Mouse (Mus musculus): ENCODE measurements around the gene Hormad1.
A peak's percentile ranks its signal among the peaks of the same experiment; 100 is the strongest.
"Not testable (repeated sequence)": the region's sequence is repeated elsewhere in the genome, so short reads cannot be mapped to it uniquely, and the experiment has no call there.

The Hormad1 gene

DNA sequence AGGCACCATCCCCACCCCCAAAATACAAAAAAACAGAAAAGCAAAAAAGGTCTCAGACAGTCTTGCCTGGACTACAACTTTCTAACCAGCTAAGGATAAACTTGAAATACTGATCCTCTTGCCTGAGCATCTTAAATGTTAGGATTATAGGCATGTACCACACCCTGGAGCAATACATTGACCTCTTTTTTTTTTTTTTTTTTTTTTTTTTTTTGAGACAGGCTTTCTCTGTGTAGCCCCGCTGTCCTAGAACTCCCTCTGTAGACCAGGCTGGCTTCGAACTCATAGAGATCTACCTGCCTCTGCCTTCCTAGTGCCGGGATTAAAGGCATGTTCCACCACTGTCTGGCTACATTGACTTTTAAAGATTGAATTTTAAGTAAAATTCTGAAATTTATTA, 1.3 kb downstream of the Hormad1 start:
- no peak for DNase-seq (ENCODE audit: low read depth, low spot score)

DNA sequence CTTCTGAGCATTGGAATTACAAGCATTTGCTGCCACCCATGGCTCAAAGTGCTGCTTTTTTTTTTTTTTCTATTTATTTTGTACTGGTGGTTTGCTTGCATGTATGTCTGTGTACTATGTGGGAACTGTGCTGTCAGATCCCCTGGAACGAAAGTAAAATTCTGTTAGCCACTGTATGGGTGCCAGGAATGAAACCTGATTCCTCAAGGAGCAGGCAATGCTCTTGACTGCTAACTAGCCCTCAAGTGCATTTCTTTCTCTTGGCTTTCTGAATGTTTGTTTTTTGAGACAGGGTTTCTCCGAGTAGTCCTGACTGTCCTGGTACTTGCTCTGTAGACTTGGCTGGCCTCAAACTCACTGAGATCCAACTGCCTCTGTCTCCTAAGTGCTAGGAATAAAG, 2.3 kb downstream of the Hormad1 start:
- no peak for DNase-seq (ENCODE audit: low read depth, low spot score)

DNA sequence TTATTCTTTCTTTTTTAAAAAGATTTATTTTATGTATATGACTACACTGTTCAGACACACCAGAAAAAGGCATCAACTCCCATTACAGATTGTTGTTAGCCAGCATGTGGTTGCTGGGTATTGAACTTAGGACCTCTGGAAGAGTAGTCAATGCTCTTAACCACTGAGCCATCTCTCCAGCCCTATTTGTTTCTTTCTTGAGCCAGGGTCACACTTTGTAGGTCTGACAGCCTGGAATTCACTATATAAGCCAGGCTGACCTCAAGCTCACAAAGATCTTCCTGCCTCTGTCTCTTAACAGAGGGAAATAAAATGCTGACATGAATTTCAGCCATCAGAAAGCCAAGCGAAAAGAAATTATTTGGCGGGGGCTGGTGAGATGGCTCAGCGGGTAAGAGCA, 10.1 kb downstream of the Hormad1 start:
- DNase-seq (ENCODE audit: low read depth, low spot score), result no peak

DNA sequence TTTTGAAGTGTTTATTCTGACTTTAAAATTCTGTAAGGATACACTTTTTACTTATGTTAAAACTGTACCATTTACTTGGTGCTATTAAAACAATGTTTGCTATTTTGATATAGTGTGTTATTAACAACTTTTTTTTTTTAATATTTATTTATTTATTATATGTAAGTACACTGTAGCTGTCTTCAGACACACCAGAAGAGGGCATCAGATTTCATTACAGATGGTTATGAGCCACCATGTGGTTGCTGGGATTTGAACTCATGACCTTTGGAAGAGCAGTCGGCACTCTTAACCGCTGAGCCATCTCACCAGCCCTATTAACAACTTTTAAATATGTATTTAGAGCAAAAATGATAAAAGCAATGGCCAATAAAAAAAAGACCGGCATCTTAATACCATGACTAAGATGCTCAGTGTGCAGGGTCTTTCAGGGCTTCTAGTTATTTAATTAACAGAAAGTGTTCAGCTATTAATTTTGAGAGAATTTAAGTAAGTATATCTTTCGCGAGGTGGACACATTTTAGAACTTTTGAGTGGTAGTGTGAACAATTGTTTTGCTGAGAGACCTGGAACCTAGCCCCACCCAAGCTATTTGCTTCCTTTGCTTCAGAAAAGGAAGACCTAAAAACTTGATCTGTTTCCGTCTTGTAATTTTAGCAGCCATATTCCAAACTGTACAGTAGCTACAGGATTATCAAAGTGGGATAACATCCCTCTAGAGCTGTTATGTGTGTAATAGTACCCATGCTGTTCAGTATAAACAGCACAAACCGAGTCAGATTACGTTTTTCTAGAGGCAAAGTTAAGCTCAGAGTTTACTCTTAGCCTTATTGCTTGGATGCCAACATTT, 28.5 kb downstream of the Hormad1 start:
- no peak for DNase-seq (ENCODE audit: low read depth, low spot score)

DNA sequence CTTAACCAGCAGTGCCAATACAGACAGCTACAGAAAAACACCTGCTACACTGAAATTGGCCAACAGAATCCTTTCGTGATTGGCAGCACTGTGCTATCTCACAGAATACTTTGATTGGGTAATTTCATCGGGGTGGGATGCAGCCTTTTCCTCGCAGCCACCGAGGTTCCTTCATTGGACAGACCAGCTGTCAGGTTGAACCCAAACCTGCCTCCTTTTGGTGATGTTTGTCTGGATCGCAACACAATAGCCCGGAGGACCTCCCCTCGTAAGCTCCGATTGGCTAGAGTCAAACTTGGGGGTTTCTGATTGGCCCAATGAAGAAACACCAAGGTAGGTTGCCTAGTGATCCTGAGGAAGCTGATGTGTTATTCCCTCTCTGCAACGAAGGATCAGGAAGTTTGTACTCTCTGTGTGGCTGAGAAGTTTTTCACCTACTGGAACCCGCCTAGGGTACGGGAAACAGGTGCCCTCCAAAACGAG, 29.2 kb downstream of the Hormad1 start, which contains the start of gene Golph3l:
Gene Golph3l (plus strand): TSS at position 331 of the 483 bp plus-strand sequence.
- DNase-seq (ENCODE audit: low read depth, low spot score), result peak; percentile 96

DNA sequence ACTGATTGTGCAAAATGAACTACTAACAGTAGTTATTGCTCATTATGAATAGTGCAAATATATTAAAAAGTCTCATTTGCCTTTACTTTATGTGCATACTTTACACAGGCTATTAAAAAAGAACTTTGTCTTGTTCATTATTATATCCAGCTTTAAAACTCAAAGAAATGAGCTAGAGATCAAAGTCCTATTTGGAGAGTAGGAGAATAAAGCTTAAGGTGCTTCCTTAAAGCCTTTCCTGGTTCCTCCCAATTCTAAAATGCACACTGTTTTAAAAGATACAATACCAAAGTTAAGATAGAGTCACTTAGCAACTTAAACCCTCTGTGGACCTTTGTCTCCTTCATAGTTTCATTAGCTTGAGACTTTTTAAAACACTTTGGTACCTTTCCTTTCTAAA, 39.3 kb downstream of the Hormad1 start:
- no peak for DNase-seq (ENCODE audit: low read depth, low spot score)

DNA sequence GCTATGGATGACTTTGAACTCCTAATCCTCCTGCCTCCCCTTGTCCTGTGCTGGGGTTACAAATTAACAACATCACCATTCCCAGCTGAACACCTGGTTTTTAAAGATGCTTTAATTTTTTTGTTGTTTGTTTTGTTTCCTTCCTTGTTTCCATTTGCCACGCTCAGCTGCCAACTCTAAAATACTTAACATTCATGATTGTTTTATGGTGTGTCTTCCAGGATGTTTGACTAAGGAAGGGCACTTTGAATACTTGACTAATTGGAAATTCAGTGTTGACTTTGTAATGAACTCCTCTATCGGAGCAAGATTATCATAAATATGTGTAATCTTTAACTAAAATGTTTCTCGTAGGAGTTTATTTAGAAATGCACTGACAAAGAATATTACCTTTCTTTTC, 41.8 kb downstream of the Hormad1 start:
- no peak for DNase-seq (ENCODE audit: low read depth, low spot score)

DNA sequence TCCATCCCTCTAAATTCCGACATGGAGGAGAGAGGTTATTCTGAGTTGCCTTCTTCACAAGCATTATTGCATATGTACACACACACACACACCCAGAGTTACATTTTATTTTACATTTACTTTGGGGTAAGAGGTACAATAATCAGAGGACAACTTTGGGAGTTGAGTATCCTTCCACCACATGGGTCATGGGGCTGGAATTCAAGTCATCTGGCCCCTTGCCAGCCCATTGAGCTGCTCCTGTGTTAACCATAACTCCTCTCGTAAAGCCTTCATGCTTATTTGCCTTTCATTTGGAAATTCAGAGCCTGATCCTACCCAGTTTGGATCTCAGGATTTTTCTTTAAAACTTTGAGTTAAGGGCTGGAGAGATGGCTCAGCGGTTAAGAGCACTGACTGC, 46.6 kb downstream of the Hormad1 start:
- DNase-seq (ENCODE audit: low read depth, low spot score), result no peak

DNA sequence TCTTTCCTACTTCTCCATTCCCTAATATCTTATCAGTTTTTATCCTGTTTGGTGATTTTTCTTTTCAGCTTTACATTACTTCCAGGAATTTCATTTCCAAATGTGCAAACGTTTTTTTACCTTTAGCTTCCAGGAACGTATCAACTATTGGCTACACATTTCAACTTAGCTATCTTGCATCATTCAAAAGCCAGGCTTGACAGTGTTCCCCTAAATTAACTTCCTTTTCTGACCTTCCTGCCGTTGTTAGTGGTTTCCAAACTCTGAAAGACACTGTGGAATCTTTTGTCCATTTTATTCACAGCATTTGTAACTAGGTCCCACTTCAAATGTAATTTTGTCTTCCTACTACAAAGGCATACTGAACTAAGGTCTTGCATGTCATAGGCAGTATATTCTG, 49.7 kb downstream of the Hormad1 start:
- DNase-seq (ENCODE audit: low read depth, low spot score), result no peak

DNA sequence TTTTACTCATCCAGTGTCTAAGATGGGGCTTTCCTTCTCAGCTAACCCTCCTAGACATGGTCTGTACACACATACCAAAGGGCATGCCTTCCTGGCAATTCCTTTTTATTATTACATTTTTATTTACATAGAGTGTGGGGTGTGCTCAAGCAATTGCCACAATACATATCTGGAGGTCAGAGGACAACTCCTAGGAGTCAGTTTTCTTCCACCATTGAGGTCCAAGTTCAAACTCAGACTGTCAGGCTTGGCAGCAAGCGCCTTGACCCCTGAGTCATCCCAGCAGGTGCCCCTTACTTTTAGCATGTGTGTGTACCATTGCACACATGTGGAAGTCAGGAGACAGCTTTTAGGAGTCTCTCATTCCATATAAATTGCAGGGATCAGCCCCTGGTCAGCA, 54.5 kb downstream of the Hormad1 start:
- DNase-seq (ENCODE audit: low read depth, low spot score), result no peak

DNA sequence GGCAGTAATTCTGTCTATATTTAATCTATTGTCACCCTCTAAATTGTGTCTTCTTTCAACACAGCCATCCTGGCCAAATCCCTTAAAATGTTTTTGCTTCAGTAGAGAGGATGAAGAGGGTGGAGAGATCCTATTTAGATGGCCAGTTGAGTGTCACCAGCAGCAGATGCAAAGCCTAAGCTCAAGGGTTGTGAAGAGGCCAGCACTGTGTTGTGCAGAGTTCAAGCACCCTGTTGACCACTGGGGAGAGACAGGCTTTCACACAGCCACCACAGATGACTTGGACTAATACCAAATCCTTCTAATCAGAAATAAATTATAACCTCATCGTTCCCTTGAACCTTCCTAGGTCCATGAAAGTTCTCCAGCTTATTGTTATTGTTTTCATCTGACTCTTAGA, 59.0 kb downstream of the Hormad1 start:
- DNase-seq (ENCODE audit: low read depth, low spot score), result no peak

DNA sequence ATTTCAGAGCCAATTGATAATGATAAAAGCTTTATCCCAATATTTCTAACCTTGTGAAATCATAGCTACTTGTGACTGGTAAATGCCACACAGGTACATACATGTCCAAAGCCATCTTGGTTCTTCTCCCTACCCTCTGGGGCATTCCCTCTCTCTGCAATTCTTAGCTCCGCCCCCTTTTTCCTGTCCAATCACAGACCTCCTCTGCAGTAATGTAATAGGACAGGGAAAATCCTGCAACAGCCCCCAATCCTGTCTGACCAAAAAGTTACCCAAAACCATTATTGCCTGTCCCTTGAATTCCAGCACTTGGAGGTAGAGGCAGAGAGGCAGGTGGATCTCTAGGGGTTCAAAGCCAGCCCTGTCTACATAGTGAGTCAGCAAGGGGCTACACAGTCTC, 61.8 kb downstream of the Hormad1 start:
- DNase-seq (ENCODE audit: low read depth, low spot score), result no peak

DNA sequence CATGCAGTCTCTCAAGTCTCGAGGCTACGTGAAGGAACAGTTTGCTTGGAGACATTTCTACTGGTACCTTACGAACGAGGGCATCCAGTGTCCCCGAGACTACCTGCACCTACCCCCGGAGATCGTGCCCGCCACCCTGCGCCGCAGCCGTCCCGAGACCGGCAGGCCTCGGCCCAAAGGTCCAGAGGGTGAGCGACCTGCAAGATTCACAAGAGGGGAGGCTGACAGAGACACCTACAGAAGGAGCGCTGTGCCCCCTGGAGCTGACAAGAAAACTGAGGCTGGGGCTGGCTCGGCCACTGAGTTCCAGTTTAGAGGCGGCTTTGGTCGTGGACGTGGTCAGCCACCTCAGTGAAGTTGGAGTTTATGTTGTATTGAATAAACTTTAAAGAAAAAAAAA, 62.9 kb downstream of the Hormad1 start:
- not testable (repeated sequence) for DNase-seq (ENCODE audit: low read depth, low spot score)

DNA sequence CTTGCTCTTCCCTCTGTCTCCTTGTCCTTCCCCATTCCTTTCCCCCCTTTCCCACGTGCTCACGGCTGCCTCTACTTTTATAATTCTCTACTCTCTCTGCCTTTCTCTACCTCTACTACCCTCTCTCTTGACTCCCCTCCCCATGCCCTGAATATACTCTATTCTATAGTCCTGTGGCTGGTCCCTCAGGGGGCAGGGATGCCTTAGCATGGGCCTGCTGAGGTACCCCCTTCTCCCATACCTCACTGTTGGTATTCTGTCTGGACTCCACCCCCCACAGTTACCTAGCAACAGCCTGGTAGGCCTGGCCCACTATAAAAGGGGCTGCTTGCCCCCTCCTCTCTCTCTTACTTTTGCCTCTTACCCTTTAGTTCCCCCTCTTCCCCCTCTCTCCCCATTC, 64.1 kb downstream of the Hormad1 start:
- DNase-seq (ENCODE audit: low read depth, low spot score), result no peak

DNA sequence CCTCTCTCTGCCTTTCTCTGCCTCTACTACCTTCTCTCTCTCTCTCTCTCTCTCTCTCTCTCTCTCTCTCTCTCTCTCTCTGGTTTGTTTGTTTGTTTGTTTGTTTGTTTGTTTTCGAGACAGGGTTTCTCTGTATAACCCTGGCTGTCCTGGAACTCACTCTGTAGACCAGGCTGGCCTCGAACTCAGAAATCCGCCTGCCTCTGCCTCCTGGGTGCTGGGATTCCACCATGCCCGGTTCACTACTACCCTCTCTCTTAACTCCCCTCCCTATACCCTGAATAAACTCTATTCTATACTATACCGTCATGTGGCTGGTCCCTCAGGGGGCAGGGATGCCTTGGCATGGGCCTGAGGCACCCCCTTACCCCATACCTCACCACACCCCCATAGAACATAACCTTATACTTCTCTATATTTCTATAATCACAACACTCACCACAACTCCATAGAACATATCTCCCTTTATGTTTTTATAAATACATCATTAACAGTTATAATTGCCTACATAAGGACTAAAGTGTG, 64.6 kb downstream of the Hormad1 start:
- not testable (repeated sequence) for DNase-seq (ENCODE audit: low read depth, low spot score)

DNA sequence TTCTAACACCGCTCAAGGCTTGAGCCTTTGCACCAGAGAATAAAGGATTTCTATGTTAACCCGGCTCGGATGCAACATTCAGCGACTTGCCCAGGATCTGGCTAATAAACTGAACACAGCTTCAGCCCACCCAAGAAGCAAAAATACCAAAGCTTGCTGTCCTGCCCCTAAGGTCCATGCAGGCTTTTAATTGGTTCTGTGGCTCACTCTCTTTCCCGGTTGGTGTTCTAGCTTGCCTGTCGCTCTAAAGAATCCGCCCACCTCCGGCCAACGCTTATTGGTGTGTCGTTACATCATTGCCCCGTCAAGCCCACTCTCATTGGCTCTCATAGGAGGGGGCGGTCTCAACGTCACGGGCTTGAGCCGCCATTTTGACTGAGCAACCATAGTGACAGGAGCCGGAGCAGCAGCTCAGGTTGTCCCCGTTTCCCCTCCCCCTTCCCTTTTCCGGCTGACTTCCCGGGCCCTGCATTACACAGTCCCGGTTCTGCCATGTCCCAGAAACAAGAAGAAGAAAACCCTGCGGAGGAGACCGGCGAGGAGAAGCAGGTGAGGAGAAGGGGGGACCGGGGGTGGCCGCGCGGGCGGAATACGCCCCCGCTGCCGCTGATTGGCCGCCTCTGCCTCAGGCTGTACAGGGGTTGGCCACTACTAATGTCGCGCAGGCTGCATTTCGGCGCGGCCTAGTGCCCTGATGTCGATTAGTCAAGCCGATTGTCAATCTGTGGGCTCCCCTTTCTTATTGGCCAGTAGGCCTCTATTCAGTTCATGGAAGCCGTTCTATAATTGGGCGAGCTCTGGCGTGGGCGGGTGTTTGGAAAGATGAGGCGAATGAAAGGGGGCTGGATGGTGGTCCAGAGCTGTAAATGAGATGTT, 65.4 kb downstream of the Hormad1 start, which contains the start of gene Ensa:
Gene Ensa (plus strand): TSS at position 366 of the 876 bp plus-strand sequence.
- peak; percentile 99 for DNase-seq (ENCODE audit: low read depth, low spot score)

DNA sequence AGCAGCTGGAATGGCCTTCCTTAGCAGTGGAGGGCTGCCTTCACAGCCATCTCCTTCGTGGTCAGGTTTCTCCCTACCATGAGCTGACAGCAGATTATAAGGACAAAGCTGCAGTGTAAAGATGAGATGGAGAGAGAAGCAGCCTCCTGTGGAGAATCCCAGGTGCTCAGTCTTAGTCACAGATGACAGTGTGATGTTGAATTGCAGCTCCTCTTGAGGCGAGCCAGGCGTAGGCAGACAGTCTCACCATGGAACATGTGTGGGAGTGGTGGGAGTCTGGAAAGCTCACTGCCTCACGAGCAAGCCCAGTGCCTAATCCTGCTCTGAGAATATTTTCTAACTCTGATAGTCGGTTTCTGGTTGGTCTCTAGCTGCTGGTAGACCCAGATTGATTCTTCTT, 68.3 kb downstream of the Hormad1 start:
- DNase-seq (ENCODE audit: low read depth, low spot score), result no peak

DNA sequence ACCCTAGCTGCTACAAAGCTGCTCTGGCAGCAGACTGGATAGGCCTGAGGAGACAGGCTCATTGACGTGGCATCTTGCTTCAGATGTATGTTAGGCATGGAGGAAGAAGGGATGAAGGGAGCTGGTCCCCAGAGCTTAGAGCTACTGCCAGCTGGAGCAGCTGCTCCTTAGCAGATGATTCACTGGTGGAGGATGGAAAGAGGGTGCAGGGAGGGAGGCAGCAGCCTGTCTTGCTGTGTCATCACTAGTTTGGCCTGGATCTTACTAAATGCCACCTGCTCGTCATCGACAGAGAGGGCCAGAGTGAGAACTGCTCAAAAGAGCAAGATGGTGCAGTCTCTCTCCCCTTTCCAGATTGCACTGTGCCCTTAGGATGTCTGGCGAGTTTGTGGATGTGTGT, 70.3 kb downstream of the Hormad1 start:
- DNase-seq (ENCODE audit: low read depth, low spot score), result no peak

DNA sequence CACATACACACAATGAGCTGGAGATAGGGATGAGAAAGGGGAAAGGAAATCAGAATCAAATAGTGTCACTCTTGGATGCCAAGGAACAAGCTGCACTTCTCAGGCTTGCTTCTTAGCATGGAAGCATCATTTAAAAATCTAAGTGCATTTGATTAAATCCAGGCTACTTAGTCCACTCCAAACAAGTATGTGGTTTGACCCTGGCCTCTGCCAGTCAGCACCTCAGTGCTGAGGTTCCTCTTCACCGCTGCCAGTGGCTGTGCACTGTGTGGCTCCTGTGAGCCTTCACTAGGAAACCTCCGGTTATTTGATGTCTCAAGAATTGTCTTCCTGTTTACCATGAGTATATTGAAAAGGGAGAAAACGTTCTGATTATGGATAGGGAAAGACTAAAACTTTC, 71.4 kb downstream of the Hormad1 start:
- no peak for DNase-seq (ENCODE audit: low read depth, low spot score)

DNA sequence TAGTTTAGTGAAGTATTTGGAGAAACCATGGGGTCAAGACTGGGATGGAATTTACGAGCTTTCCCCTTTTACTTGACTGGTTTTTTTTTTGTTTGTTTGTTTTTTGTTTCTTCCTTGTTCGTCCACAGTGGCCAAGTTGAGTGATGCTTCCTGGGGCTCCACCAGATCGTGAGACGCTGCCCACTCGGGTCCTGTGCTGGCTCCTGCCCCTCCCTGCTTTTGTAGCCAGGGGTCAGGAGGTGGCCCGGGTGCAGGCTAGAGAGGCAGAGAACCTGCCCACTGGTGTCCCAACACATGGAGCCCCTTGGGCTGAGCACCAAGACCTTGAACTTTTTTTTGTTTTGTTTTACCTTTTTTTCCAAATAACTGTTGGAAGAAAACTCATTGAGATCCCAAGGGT, 71.8 kb downstream of the Hormad1 start:
- DNase-seq (ENCODE audit: low read depth, low spot score), result no peak

DNA sequence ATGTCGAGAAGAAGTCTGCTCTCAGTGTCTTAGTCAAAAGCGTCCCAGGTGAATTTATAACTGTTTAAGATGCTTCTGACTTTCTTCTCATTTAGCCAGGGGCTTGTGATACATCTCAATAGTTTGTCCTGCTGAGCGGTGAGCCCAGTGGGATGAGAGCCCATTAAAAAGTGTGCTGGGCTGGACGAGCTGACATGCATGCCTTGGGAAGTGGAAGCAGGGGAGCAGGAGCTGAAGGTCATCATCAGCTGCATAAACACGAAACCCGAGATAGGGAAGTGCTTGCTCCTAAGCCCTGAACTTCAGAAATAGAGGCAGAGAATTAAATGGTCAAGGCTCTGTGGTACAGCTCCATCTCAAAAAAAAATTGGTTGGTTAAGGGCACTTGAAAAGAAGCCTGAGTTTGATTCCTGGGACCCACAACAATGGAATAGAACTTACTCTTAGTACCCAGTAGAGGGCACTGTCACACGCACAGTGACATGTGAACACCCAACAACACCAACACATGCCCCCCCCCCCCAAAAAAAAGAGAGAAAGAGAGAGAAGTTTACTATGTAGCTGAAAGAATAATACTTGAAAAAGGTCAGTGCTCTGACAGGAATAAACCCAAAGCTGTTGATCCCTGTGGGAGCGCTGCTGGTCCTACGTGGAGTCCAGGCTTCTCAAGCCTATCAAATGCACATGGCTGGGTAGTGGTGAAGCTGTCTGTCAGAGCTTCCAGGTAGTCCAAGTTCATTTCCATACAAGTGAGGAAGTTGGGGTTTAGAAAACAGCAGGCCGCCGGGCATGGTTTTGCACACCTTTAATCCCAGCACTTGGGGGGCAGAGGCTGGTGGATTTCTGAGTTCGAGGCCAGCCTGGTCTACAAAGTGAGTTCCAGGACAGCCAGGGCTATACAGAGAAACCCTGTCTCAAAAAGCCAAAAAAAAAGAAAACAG, 73.4 kb downstream of the Hormad1 start:
- DNase-seq (ENCODE audit: low read depth, low spot score), result peak; percentile 74
